Mouse (Mus musculus) stomach, postnatal 0 days (tissue): Measurements from ENCODE around the gene Itga4.

Source experiments
- CTCF ChIP-seq: IDR thresholded peaks from 2 replicates; pipeline ENCODE4 v1.5.1; 2016; ENCODE audit warnings: antibody characterized with exemption, low read depth, mild to moderate bottlenecking, moderate library complexity
- EP300 ChIP-seq: optimal IDR thresholded peaks from 2 replicates; pipeline ENCODE3; 2016; ENCODE audit warnings: antibody characterized with exemption

DNA sequence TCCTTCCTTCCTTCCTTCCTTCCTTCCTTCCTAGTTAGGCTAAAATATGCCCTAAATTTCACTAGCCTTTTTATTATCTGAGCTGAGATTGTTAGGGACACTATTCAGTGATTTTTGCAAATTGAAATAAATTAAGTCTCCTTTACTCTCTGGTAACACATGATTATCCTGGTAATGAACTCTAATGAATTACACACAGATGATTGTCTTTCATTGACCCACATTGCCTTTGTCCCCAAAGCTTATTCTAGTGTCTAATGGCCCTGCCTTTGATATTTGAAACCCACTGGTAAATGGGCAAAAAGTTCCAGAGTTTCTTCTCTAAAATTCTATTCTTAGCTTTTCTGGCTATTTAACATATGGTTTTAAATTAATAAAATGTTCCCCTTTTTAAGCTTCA lies 23.4 kb downstream of the Itga4 start:
- TF ChIP-seq EP300 = no peak
- TF ChIP-seq CTCF = no peak
